Mouse (Mus musculus) cerebellum, adult 18-20 months (tissue): Measurements from ENCODE around the gene Olfr826.
"Not testable (repeated sequence)": the region's sequence is repeated elsewhere in the genome, so short reads cannot be mapped to it uniquely, and the experiment has no call there.

Experiments used
- DNase-seq, 2 experiments: peaks; one replicate each; pipeline ENCODE4 v3.0.0; 2021

Gene Olfr826

DNA sequence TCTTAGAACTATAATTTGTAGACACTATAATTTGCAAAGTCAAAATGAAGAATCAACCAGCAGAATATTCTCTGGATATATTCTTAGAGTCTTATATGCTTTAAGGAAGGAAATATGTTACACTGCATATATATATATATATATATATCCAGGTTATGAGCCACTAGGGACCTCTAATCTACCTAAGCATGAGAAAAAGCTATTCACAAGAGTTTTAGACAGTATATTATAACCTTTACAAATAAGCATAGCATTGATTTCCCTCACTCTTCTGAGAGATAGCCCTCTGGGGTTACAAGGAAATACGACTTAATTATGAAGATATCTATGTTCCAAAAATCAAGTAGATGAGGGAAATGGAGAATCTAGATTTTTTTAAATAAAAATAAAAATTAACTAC lies at the start of gene Olfr826:
Olfr826 (minus strand) TSS at position 101 of the 400 bp plus-strand sequence.
- DNase-seq: no peak

DNA sequence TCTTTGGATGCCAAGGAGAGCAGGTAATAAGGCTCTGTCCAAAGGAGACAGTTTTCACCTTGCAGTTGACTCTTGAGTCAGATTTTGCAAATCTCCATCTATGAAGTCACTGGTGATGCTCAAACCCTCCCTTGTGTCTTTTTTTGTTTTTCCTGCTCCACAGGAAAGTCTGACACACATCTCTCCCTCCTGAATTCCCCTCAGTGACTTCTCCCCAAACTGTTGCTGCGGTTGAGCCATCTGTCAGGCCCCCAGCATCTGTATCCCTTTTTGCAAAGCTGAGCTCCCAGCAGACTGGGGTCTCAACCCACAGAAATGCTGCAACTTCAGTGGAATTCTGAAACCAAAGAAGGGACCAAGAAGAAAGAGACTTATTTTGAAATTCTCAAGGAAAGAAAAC lies 48.1 kb upstream of the Olfr826 start:
- DNase-seq: no peak

DNA sequence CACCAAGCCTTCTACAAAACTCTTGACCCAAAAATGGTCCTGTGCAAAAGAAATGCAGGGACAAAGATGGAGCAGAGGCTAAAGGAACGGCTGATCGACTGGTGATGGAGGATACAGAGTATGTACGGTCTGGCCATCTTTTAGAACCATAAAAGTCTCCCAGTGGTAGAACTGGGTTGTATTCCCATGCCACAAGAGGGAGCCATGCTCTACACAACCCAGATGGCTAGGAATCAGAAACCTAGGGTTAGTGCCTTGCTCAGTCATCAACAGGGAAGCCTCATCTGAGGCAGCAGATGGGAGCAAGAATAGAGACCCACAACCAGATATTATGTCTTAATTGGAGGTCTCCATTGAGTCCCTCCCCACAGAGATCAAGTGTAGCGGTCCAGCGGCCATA lies 45.6 kb upstream of the Olfr826 start:
- peak in 1 of 2 experiments; percentile 3 for DNase-seq

DNA sequence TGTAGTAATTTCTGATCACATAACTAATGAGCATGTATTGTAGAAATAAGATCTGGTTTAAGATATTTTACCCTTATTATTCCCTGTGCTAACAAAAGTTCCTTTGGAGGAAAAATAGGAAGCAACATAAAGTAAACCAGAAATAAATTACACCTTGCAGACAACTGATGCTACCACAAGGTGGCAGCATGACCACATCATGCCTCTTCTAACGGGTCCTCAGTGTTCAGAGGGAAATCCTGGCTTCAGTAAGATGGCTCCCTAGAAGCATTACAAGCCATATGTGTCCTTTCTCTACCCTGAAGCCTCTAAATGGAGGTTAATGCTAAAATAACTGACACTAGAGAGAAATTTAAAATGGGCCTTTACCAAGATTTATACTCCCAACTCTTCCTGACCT lies 44.3 kb upstream of the Olfr826 start:
- DNase-seq: peak; percentile 41 to 64

DNA sequence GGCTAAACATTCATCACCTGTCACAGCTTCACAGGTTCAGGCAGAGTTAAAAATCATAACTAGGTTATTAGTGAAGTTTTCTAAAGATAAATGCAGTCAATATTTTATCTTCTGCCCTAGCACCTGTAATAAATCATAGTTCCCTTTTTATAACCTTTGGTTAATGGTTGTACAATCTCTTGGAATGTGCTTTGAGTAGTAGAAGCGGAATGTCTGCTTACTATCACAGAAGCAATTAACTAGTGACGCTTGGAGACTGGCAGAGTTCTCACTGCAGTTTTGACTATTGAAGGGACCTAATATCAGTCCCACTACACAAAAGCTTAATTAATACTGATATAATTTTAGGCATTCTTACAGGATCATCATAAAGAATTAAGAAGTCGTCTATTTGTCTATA lies 41.0 kb upstream of the Olfr826 start:
- DNase-seq: no peak

DNA sequence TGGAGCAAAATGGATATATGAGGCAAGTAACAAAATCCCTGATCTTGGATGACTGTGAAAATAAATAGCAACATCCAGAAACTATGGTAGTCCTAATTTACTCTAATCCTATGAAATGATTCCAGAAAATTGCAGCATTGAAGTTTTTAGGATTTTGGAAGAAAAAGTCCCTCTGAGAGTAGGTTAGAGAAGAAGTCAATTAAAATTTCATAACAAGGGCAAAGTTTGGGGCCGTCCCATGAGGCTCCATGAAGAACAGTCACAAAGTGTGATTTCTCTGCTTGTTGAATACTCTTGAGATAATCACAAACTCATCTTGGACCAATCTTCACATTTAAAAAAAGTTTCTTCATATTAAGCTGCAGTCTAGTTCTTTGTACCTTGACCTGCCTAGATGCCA lies 30.3 kb upstream of the Olfr826 start, which contains the start of gene Olfr827:
Olfr827 (minus strand) TSS at position 101 of the 400 bp plus-strand sequence.
- no peak for DNase-seq

DNA sequence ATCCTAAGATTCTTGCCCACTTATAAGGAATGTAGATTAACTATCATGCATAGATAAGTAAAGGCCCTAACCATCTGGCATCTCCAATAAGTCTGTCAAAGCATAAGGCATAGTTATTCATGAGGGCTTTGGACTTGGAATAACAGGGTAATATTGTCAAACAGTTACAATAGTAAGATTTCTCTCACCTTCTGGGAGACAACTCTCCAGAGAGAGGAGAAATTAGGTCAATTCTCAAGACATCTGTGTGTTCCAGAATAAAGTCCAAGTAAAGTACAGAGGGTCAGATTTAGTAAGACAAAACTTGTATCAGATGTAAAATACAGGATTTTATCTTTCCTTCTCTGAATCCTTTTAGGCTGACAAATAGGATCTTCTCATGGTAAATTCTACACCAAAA lies 17.3 kb downstream of the Olfr826 start, which contains the start of gene Olfr825:
Olfr825 (minus strand) TSS at position 101 of the 400 bp plus-strand sequence.
- DNase-seq: no peak

DNA sequence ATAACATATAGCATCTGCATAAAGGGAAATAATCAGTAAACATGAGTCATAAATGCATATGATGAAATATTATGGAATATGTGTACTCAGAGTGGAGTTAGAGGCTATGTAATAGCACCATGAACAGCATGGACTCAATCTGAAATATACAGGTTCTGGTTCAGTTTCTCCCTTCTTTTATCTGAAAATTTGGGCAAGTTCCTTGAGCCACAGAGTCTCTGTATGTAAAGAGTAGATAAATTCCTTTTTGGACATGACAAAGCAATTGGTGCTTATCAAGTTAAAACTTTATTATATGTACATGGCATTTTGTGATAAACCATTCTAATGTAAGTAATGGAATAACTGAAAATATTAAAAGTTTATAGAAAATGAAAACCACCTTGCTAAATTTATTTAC lies 18.8 kb downstream of the Olfr826 start:
- no peak for DNase-seq

DNA sequence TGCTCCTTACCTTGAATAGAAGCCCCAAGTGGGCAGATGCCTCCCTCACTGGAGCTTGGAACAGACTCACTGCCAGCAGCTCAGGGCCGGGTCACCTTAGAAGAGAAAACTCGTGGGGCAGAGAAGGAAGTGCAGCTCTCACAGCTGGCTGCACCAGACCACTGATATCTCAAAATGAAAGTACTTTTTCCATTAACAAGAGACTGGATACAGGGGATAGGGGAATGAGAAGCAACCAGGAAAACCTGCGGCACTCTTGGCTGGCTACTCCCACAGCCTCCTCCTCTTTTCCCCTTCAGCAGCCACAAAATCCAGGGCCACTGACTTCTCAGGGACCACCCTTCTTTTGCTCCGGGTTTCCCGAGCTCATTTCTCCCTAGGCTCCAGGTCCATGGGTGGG lies 39.9 kb downstream of the Olfr826 start:
- DNase-seq: no peak

DNA sequence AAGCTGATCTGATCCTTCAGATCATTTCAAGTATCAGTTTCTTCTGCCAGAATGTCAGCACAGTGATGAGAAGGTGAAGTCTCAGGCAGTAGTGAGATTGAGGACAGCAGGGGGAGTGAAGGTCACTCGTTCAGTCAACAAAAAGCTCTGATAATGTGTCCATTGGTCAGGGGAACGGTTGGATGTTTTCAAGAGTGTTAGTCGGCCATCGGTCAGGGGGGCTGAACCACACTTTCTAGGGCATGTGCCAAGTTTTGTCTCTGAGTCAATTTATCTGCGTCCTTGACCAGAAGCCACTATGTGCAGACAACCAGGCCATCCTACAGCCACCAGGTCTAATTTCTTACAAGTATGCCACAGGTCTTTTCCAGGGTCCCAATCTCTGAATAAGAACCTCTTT lies 41.5 kb downstream of the Olfr826 start:
- not testable (repeated sequence) for DNase-seq

DNA sequence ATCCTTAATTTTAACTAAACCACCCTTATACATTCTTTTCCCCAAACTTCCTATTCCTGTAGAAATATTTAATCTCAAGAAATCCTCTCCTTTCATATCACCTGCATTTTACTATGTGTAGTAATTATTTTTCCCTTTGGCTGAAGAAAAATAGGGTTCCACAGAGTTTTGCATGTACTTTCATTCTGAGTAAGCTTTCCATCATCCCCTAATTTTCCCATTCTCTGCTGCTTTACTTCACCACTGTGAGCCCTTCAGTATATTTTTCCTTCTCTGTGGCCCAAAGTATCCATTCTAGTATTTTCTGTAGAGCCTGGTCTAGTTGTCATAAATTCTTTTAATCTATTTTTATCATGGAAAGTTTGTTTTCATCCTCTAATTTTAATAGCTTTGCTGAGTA lies 49.2 kb downstream of the Olfr826 start:
- no peak for DNase-seq

DNA sequence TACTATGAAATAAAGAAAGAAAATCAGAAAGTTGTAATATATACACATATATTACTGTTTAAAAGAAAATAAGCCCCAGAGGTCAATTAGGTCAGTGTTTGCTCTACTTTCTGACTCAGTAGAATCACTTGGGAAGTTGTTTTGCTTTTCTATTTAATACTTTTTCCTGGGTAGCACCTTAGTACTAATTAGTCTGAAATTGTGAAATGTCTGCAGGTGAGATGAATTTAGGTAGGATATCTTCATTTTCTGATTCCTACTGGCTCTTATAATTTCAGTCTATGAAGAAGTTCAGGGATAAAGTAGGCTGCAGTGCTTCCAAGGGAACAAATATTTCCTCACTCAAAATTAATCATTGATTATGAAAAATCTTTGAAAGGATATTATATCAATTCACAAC lies 54.1 kb downstream of the Olfr826 start, which contains the start of gene Olfr824:
Olfr824 (minus strand) TSS at position 101 of the 400 bp plus-strand sequence.
- DNase-seq: not testable (repeated sequence)
